Mouse (Mus musculus) hindbrain, embryonic 13.5 days (tissue): ENCODE measurements around the gene Kynu. TPM values are rescaled to one million over a fixed set of nuclear protein-coding genes. Genes with fewer than 3 reads are reported as not detected.

Experiments
- polyA plus RNA-seq: library from polyadenylated mRNA; unstranded; fragments of >200 nt; fragmentation: Nextera tagmentation; extraction: Ambion mirVana; gene quantifications from 2 replicates; pipeline ENCODE4 v1.2.1, GENCODE M21; 2015

Kynu gene
- polyA plus RNA-seq, 1 experiment from 2014 or later = 0.43 TPM

Other genes starting within 250 kb of the Kynu start
- gene Arhgap15, start 193.5 kb downstream of the Kynu start, polyA plus RNA-seq = 2.2 and 2.8 TPM in 2 replicates